ENCODE assay signal across 18 mouse cellular contexts in genomic region chr15:12415536-12416200, GRCm38 (mm10).
DNase-seq lines count a peak whose midpoint lies in the region; ATAC-seq and TF ChIP-seq lines count a peak whose summit lies in the region.
"Had no signal": no experiment of that assay in that cellular context is flagged by ENCODE, and none has a peak within 500 bp of the region (broad histone marks: within the 10 kb centered on the region; RNA-seq: fewer than 3 reads in every experiment).

No protein-coding gene starts in this region.

- no peak for TF ChIP-seq EP300 in heart, postnatal 0 days (IDR thresholded peaks at IDR 0.05; ENCODE audit: low read depth)

- ATAC-seq in heart, embryonic 12.5 days (ENCODE audit: insufficient number of reproducible peaks, low FRiP score) = no peak
- ATAC-seq in limb, embryonic 15.5 days (ENCODE audit: insufficient number of reproducible peaks, low FRiP score, low TSS enrichment, low read depth) = no peak
- peak; percentile 35 for ATAC-seq in heart, postnatal 0 days (ENCODE audit: insufficient read depth, low read depth)
- ATAC-seq in stomach, embryonic 16.5 days (ENCODE audit: insufficient read depth, low FRiP score) = no peak
- ATAC-seq in forebrain, embryonic 16.5 days = no peak
- ATAC-seq: forebrain, embryonic 13.5 days; lung, postnatal 0 days had no signal

- no peaks in the 10 kb centered on the region for H3K36me3 ChIP-seq in heart, embryonic 12.5 days
- no peaks in the 10 kb centered on the region for H3K36me3 ChIP-seq in limb, embryonic 15.5 days
- no peaks in the 10 kb centered on the region for H3K36me3 ChIP-seq in limb, embryonic 10.5 days
- peaks cover 8% of the 10 kb centered on the region; the same call in 1 of the 2 replicates for H3K36me3 ChIP-seq in heart, postnatal 0 days (replicated peaks; ENCODE audit: control insufficient read depth, insufficient read depth, low read length)
- H3K36me3 ChIP-seq in stomach, embryonic 16.5 days (ENCODE audit: control insufficient read depth, insufficient read depth, low read length) = no peaks in the 10 kb centered on the region
- no peaks in the 10 kb centered on the region for H3K36me3 ChIP-seq in forebrain, embryonic 16.5 days (ENCODE audit: control insufficient read depth, insufficient read depth)
- H3K36me3 ChIP-seq: hindbrain, embryonic 15.5 days had no signal

- no peaks in the 10 kb centered on the region for H3K27me3 ChIP-seq in heart, embryonic 12.5 days (replicated peaks)
- H3K27me3 ChIP-seq in limb, embryonic 15.5 days = no peaks in the 10 kb centered on the region
- no peaks in the 10 kb centered on the region for H3K27me3 ChIP-seq in limb, embryonic 10.5 days (ENCODE audit: low read depth, poor library complexity, severe bottlenecking)
- H3K27me3 ChIP-seq in heart, postnatal 0 days (ENCODE audit: control insufficient read depth, insufficient read depth, low read length) = no peaks in the 10 kb centered on the region
- no peaks in the 10 kb centered on the region for H3K27me3 ChIP-seq in stomach, embryonic 16.5 days (ENCODE audit: control insufficient read depth, insufficient read depth, low read length)
- no peaks in the 10 kb centered on the region for H3K27me3 ChIP-seq in forebrain, embryonic 16.5 days (replicated peaks; ENCODE audit: control insufficient read depth, insufficient read depth, low read length)
- H3K27me3 ChIP-seq: forebrain, embryonic 13.5 days; hindbrain, embryonic 15.5 days had no signal

- H3K27ac ChIP-seq in heart, embryonic 12.5 days (ENCODE audit: poor library complexity, severe bottlenecking) = no peak overlapping the region
- peak overlapping the region; percentile 54; the same call in 1 of the 2 replicates for H3K27ac ChIP-seq in limb, embryonic 15.5 days
- H3K27ac ChIP-seq in limb, embryonic 10.5 days = no peak overlapping the region
- H3K27ac ChIP-seq in heart, postnatal 0 days (ENCODE audit: low read depth) = peak overlapping the region; percentile 55
- H3K27ac ChIP-seq in stomach, embryonic 16.5 days (ENCODE audit: low read length) = peak overlapping the region; percentile 43
- H3K27ac ChIP-seq in forebrain, embryonic 16.5 days (ENCODE audit: low read length) = no peak overlapping the region
- H3K27ac ChIP-seq: forebrain, embryonic 13.5 days; hindbrain, embryonic 15.5 days had no signal

- H3K4me1 ChIP-seq in heart, embryonic 12.5 days (replicated peaks) = 0 out of 2 replicates have a peak, but pooled peaks cover 4% of the 10 kb centered on the region
- H3K4me1 ChIP-seq in limb, embryonic 15.5 days = peaks cover 6% of the 10 kb centered on the region; the same call in 1 of the 2 replicates
- no peaks in the 10 kb centered on the region for H3K4me1 ChIP-seq in limb, embryonic 10.5 days
- 0 out of 2 replicates have a peak, but pooled peaks cover 3% of the 10 kb centered on the region for H3K4me1 ChIP-seq in heart, postnatal 0 days (ENCODE audit: control insufficient read depth, insufficient read depth)
- H3K4me1 ChIP-seq in stomach, embryonic 16.5 days (ENCODE audit: control insufficient read depth, insufficient read depth, low read length) = 0 out of 2 replicates have a peak, but pooled peaks cover 2% of the 10 kb centered on the region
- no peaks in the 10 kb centered on the region for H3K4me1 ChIP-seq in forebrain, embryonic 16.5 days (replicated peaks; ENCODE audit: control insufficient read depth, insufficient read depth, low read length)
- H3K4me1 ChIP-seq: forebrain, embryonic 13.5 days; hindbrain, embryonic 15.5 days had no signal

- TF ChIP-seq CTCF in heart, postnatal 0 days (IDR thresholded peaks at IDR 0.05; ENCODE audit: low read depth) = no peak

- 73% methylated on average over 16 of the region's 16 CpGs for WGBS in heart, embryonic 12.5 days
- 73% methylated on average over 16 of the region's 16 CpGs for WGBS in limb, embryonic 15.5 days
- WGBS in limb, embryonic 10.5 days = 93% methylated on average over 16 of the region's 16 CpGs
- WGBS in heart, postnatal 0 days = 52% methylated on average over 16 of the region's 16 CpGs
- 73% methylated on average over 16 of the region's 16 CpGs for WGBS in stomach, embryonic 16.5 days
- WGBS in forebrain, embryonic 16.5 days = 81% methylated on average over 16 of the region's 16 CpGs

- no peak overlapping the region for H3K4me3 ChIP-seq in heart, embryonic 12.5 days
- no peak overlapping the region for H3K4me3 ChIP-seq in limb, embryonic 15.5 days
- H3K4me3 ChIP-seq in limb, embryonic 10.5 days = no peak overlapping the region
- H3K4me3 ChIP-seq in heart, postnatal 0 days (ENCODE audit: low read depth, low read length) = no peak overlapping the region
- no peak overlapping the region for H3K4me3 ChIP-seq in stomach, embryonic 16.5 days (replicated peaks; ENCODE audit: low read length)
- H3K4me3 ChIP-seq in forebrain, embryonic 16.5 days (replicated peaks; ENCODE audit: low read length) = no peak overlapping the region
- H3K4me3 ChIP-seq: erythroblast, embryonic 14.5 days; forebrain, embryonic 13.5 days; hindbrain, embryonic 15.5 days had no signal

- H3K9ac ChIP-seq in heart, embryonic 12.5 days = no peak overlapping the region
- no peak overlapping the region for H3K9ac ChIP-seq in limb, embryonic 15.5 days
- H3K9ac ChIP-seq in heart, postnatal 0 days (replicated peaks; ENCODE audit: low read depth, low read length) = no peak overlapping the region
- no peak overlapping the region for H3K9ac ChIP-seq in stomach, embryonic 16.5 days (ENCODE audit: low read length)
- no peak overlapping the region for H3K9ac ChIP-seq in forebrain, embryonic 16.5 days (replicated peaks; ENCODE audit: low read depth, low read length)
- H3K9ac ChIP-seq: forebrain, embryonic 13.5 days; hindbrain, embryonic 15.5 days had no signal

- DNase-seq in heart, adult 18-20 months = peak; percentile 49 to 58
- no peak for DNase-seq in limb, embryonic 10.5 days (ENCODE audit: low spot score)
- DNase-seq in heart, postnatal 0 days (ENCODE audit: low spot score) = peak; percentile 26
- DNase-seq: adrenal gland, postnatal 36 days; cerebellum, adult 2 months; kidney, adult 11 months; kidney, postnatal 14 days; liver; thymus, adult 2 months had no signal

- H3K9me3 ChIP-seq in heart, embryonic 12.5 days (replicated peaks) = no peaks in the 10 kb centered on the region
- H3K9me3 ChIP-seq in limb, embryonic 15.5 days = no peaks in the 10 kb centered on the region
- no peaks in the 10 kb centered on the region for H3K9me3 ChIP-seq in limb, embryonic 10.5 days (replicated peaks)
- H3K9me3 ChIP-seq in heart, postnatal 0 days (replicated peaks; ENCODE audit: control insufficient read depth, low read length) = no peaks in the 10 kb centered on the region
- no peaks in the 10 kb centered on the region for H3K9me3 ChIP-seq in stomach, embryonic 16.5 days (replicated peaks; ENCODE audit: control insufficient read depth, low read length)
- H3K9me3 ChIP-seq in forebrain, embryonic 16.5 days (ENCODE audit: control insufficient read depth, low read length) = no peaks in the 10 kb centered on the region
- H3K9me3 ChIP-seq: forebrain, embryonic 13.5 days; hindbrain, embryonic 15.5 days had no signal

- H3K4me2 ChIP-seq in heart, embryonic 12.5 days = no peak overlapping the region
- H3K4me2 ChIP-seq in limb, embryonic 15.5 days = no peak overlapping the region
- no peak overlapping the region for H3K4me2 ChIP-seq in heart, postnatal 0 days (ENCODE audit: low read depth, low read length)
- H3K4me2 ChIP-seq in stomach, embryonic 16.5 days (ENCODE audit: low read depth, low read length) = no peak overlapping the region
- no peak overlapping the region for H3K4me2 ChIP-seq in forebrain, embryonic 16.5 days (ENCODE audit: low read length)
- H3K4me2 ChIP-seq: forebrain, embryonic 13.5 days; hindbrain, embryonic 15.5 days; midbrain, embryonic 11.5 days had no signal

Comparison
In these comparisons a context has a peak if more than half of its experiments do, and no peak if none do; other contexts are left out.
1. H3K27ac ChIP-seq: peak in limb, embryonic 15.5 days (single experiment), heart, postnatal 0 days (single experiment) and stomach, embryonic 16.5 days (single experiment); none in heart, embryonic 12.5 days (single experiment), limb, embryonic 10.5 days (single experiment) and forebrain, embryonic 16.5 days (single experiment).